Mouse (Mus musculus) spleen, postnatal 10 days (tissue): ENCODE measurements around the gene Armc2.
A peak's percentile ranks its signal among the peaks of the same experiment; 100 is the strongest.

Experiments used
- DNase-seq, 2 experiments: peaks; one replicate each; pipeline ENCODE4 v3.0.0; 2021 to 2022; ENCODE audit warnings: low spot score in 2 of 2

Gene Armc2

GRCm38 (mm10) chr10:42018016-42018949 lies at the start of gene Armc2:
Armc2 (minus strand) TSS chr10:42018442.
- DNase-seq = peak; percentile 33 to 64

GRCm38 (mm10) chr10:42064446-42064845 lies 46.2 kb upstream of the Armc2 start:
- no peak for DNase-seq

- no peak for DNase-seq
These were observed 41.3 kb upstream of the Armc2 start for GRCm38 (mm10) chr10:42059522-42059921.

GRCm38 (mm10) chr10:42057746-42058145 lies 39.5 kb upstream of the Armc2 start:
- DNase-seq = no peak

- peak; percentile 44 to 56 for DNase-seq
These were observed 39.0 kb upstream of the Armc2 start for GRCm38 (mm10) chr10:42057231-42057601.

- no peak for DNase-seq
These were observed 38.4 kb upstream of the Armc2 start for GRCm38 (mm10) chr10:42056486-42057230.

GRCm38 (mm10) chr10:42055224-42056165 lies 37.3 kb upstream of the Armc2 start:
- no peak for DNase-seq

GRCm38 (mm10) chr10:42051069-42051468 lies 32.8 kb upstream of the Armc2 start:
- DNase-seq = no peak

GRCm38 (mm10) chr10:42048648-42049047 lies 30.4 kb upstream of the Armc2 start:
- DNase-seq = no peak

- DNase-seq = no peak
These were observed 26.3 kb upstream of the Armc2 start for GRCm38 (mm10) chr10:42044574-42044973.

GRCm38 (mm10) chr10:42043307-42043706 lies 25.1 kb upstream of the Armc2 start:
- DNase-seq = no peak

GRCm38 (mm10) chr10:42042881-42043280 lies 24.6 kb upstream of the Armc2 start:
- DNase-seq = no peak

GRCm38 (mm10) chr10:42042087-42042486 lies 23.8 kb upstream of the Armc2 start:
- DNase-seq = no peak

- DNase-seq = no peak
These were observed 20.3 kb upstream of the Armc2 start for GRCm38 (mm10) chr10:42038571-42038970.

GRCm38 (mm10) chr10:42037301-42037870 lies 19.1 kb upstream of the Armc2 start:
- no peak for DNase-seq

- no peak for DNase-seq
These were observed 18.6 kb upstream of the Armc2 start for GRCm38 (mm10) chr10:42036846-42037245.

GRCm38 (mm10) chr10:42033571-42033970 lies 15.3 kb upstream of the Armc2 start:
- no peak for DNase-seq

GRCm38 (mm10) chr10:42031021-42031420 lies 12.8 kb upstream of the Armc2 start:
- DNase-seq = peak; percentile 83 to 92

- peak in 1 of 2 experiments; percentile 28 for DNase-seq
These were observed 11.3 kb upstream of the Armc2 start for GRCm38 (mm10) chr10:42029502-42029901.

- no peak for DNase-seq
These were observed 9.1 kb upstream of the Armc2 start for GRCm38 (mm10) chr10:42027337-42027736.

GRCm38 (mm10) chr10:42024406-42024805 lies 6.2 kb upstream of the Armc2 start:
- no peak for DNase-seq
